Mouse (Mus musculus) left cerebral cortex, postnatal 10 days (tissue): ENCODE results near the gene Frat2. TPM values are rescaled to one million over a fixed set of nuclear protein-coding genes. Genes with fewer than 3 reads are reported as not detected.

Experiments used
- DNase-seq, 2 experiments: peaks; one replicate each; pipeline ENCODE4 v3.0.0; 2021 to 2022; ENCODE audit warnings: low spot score in 2 of 2, mixed read lengths in 1 of 2; ENCODE audit errors: extremely low spot score in 1 of 2
- intact Hi-C: fragments of 180-260 bp; cut with DNase I; formaldehyde crosslinking; loops from one replicate; pipeline ENCODE4 v1.15.1; 2025
- total RNA-seq, 2 experiments: library from RNA; stranded (reverse); gene quantifications; 2 replicates each; pipeline ENCODE4 v1.2.3; 2021

Frat2 gene
- total RNA-seq, 2 experiments from 2014 or later = 11.0 to 11.6 TPM

DNA sequence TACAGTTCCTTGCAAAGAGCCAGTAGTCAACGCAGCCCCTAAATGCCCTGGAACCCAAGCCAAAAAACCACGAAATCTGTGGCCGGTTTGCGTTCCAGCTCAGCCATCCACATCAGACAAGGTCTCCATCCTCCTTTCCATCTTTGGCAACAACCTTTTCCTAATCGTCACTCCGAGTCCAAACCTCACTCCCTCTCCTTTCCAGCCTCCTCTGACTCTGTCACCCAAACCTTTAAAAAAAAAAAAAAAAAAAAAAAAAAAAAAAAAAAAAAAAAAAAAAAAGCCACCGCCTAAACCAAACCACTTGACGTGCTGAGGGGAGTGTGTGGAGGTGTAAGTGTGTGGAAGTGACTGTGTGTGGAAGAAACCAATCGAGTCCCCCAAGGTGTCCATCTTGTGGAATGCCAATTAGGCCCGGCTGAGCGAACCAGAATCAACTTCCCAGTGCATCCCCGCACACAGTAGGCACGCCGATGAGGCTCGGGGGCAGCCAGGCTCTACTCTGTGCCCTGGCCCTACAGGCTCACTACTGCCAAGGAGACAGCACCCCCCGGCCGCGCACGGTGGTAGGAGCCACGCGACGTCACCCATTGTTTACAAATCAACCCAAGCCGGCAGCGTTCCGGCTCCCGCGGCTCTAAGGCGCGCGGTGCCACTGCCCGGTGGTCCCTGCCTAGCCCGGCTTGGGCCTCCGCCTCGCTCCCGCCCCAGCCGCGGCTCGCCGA, 18.4 kb downstream of the Frat2 start, which contains the start of gene Frat1:
Frat1 (plus strand) TSS at position 590 of the 725 bp plus-strand sequence.
- intact Hi-C loops = no loop called here
- peak; percentile 81 to 90 for DNase-seq

- intact Hi-C loops = no loop called here
- no peak for DNase-seq
These were observed 19.0 kb downstream of the Frat2 start for GRCm38 (mm10) chr19:41828941-41829340.

DNA sequence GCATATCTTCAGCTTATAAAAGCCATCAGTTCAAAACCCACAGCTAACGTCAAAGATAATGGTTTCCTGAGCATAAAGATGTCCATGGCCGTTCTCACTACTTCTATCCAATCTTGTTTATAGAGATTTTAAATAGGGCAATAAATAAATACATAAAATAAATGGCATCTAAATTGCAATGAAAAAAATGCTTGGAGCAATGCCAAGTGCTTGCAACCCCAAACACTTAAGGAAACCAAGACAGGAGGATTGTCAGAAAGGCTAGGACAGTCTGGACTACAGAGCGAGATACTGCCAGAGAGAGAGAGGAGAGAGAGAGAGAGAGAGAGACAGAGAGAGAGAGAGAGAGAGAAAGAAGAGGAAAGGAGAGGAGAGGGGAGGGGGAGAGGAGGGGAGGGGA, 21.4 kb downstream of the Frat2 start:
- intact Hi-C loops = no loop called here
- no peak for DNase-seq

DNA sequence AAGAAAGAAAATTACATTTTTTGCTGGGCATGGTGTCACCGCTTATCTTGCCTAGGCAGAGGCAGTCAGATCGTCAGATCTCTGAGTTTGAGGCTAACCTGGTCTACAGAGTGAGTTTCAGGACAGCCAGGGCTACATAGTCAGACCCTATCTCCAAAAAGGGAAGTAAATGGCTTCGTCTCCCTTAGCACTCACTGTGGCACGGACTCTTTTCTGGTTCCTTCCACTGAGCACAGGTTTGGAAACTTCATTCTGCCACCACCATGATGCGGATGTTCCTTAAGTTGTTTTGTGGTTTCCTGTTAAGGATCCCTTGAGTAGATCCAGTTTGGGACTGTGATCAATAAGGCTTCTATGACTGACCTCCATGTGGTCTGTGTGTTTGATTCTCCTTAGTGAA, 23.0 kb downstream of the Frat2 start:
- no peak for DNase-seq
- intact Hi-C loops = no loop called here

- intact Hi-C loops = no loop called here
- DNase-seq = no peak
These were observed 25.3 kb downstream of the Frat2 start for GRCm38 (mm10) chr19:41822589-41822988.

DNA sequence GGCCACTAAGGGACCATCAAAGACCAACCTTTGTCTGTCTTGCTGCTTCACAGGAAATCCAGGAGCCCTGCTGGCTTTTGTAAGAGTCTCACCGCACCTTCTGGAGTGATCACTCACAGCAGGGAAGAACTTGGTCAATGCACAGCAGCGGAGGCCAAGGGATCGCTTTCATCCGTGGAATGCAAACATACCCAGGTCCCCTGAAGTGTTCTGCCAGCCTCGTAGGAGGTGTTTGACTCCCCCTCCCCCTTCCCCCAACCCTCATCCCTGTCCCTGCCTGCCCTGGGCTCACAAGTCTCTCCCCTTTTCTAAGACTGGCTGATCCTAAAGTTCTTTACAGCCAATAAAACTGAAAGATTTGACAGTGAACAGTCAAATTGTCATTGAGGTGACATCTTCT, 26.5 kb downstream of the Frat2 start:
- DNase-seq = no peak
- intact Hi-C loops = no loop called here

GRCm38 (mm10) chr19:41818749-41819148, 29.2 kb downstream of the Frat2 start:
- no peak for DNase-seq
- intact Hi-C loops = no loop called here

DNA sequence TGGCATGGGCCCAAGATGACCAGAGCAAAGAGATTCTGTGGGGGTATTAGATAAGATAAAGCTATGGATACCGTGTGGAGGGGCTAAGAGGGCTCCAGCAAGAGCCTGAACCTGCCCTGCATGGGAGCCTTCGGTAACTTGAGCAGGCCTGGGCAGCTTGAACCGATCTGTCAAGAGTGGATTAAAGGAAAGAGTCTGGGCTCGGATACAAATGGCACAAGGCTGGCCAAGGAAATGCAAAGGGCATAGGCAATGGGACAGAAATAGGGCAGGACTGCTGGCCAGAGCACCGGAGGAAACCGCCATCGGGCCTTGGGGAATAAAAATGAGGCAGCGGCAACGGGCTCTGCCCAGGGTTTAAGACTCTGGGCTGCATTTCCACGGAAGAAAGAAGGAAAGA, 30.6 kb downstream of the Frat2 start:
- intact Hi-C loops = no loop called here
- no peak for DNase-seq

DNA sequence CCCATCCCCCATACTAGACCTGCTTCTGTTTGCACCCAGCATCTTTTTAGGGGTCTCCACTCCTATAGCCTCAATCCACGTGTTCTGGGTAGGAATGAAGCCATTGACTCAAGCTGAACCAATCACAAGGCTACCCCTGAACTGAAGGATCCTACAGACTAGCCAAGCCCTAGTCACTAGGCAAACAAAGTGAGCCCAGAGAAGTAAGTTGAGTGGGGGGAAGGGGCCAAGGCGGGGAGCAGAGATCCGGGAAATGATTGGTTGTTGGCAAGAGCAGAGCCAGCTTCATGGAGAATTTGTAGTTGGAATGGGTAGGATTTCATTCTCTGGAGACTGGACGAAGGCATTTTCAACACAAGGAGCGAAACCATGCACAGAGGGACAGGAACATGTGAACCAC, 31.0 kb downstream of the Frat2 start:
- no peak for DNase-seq

DNA sequence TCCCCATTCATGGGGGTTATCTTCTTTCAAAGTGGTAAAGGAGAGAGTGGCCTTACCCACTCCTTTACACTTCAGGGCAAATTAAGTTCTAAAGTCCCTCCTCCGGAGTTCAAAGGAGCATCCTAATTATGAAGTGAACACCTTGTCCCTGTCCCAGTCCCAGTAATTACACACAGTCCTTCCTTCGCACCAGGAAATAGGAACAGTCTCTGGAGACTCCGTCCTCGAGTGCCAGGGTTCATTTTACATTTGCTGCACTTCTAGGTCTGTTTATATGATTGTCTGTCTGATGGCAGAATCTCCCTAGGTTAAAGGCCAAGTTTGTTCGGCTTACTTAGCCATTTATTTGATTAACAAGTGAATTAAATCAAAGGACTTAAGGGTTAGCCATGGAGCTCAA, 31.5 kb downstream of the Frat2 start:
- no peak for DNase-seq
- intact Hi-C loops = no loop called here

More for the DNA sequence above, 31.0 kb downstream of the Frat2 start:
- intact Hi-C loops = no loop called here

- intact Hi-C loops = no loop called here
These were observed 34.6 kb downstream of the Frat2 start for GRCm38 (mm10) chr19:41813374-41813773.

GRCm38 (mm10) chr19:41812525-41812924, 35.4 kb downstream of the Frat2 start:
- no peak for DNase-seq
- intact Hi-C loops = no loop called here

More at GRCm38 (mm10) chr19:41813374-41813773, 34.6 kb downstream of the Frat2 start:
- no peak for DNase-seq

GRCm38 (mm10) chr19:41810074-41810473, 37.9 kb downstream of the Frat2 start:
- intact Hi-C loops = no loop called here
- DNase-seq = no peak

DNA sequence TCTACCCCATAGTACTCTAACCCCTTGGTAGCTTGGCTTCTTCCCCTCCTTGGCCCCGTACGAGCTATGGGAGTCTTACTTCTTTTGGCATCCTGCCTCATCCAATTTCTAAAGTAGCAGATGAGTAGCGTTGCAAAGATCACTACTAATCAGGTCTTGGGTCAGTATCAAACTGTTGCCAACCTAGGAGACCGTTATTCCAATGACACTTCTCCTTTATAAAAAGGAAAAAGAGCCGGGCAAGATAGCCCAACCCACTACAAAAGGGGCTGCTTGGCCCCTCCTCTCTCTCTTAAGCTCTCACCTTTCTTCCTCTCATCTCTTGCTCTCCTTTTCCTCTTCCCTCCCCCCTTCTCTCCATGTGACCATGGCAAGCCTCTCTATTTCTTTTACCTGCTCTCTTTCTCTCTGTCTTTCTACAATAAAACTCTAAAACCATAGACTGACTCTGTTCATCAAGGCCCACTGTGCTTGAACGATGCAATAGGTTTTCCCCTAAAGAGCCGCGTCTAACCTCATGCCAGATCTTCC, 39.8 kb downstream of the Frat2 start:
- intact Hi-C loops = no loop called here
- DNase-seq = no peak

- no peak for DNase-seq
- intact Hi-C loops = no loop called here
These were observed 40.4 kb downstream of the Frat2 start for GRCm38 (mm10) chr19:41807497-41807896.

- intact Hi-C loops = no loop called here
These were observed 42.1 kb downstream of the Frat2 start for GRCm38 (mm10) chr19:41805831-41806230.

GRCm38 (mm10) chr19:41803322-41803721, 44.6 kb downstream of the Frat2 start:
- intact Hi-C loops = no loop called here
- peak in 1 of 2 experiments; percentile 36 for DNase-seq

More at GRCm38 (mm10) chr19:41805831-41806230, 42.1 kb downstream of the Frat2 start:
- no peak for DNase-seq

- peak; percentile 94 to 95 for DNase-seq
- intact Hi-C loops = no loop called here
These were observed 46.1 kb downstream of the Frat2 start, which contains the start of gene Arhgap19 for GRCm38 (mm10) chr19:41801742-41802369. Arhgap19 (minus strand) TSS chr19:41802047.

DNA sequence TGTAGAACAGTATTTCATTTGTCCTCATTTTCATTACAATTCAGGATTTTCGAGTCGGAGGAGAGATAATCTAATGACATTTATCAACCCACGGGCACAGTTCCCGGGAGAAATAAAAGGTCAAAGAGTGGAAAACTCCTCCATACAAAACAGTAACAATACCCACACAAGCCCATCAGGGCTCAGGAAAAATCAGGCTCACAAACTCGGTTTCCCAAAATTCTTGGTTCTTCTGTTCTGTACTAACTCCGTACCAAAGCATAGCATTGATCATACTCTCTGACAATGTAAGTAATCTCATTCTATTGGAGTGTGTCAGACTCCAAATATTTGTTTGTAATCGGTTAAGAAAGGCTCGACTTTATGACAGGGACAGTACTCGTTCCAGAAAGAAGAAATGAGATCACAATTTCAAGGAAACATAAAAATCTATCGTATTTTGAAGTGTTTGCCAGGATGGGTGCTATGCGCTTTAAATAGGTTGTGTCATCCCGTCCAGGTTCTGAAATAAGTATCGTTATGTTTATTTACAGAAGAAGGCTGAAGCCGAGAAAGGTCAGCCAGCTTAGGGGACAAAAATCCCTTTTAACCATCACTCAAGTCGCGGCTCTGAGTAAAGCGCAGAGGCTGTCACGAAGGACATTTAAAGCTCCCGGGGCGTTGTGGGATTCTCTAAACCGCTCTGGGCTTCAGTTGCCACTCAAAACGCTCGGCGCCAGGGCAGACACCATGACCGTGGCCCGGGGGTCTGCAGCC, 46.8 kb downstream of the Frat2 start:
- DNase-seq = no peak
- intact Hi-C loops = no loop called here
